Mouse (Mus musculus): ENCODE measurements around the gene Selenbp1.
"Not testable (repeated sequence)": the region's sequence is repeated elsewhere in the genome, so short reads cannot be mapped to it uniquely, and the experiment has no call there.

The Selenbp1 gene

GRCm38 (mm10) chr3:94932809-94933564 is at the start of gene Selenbp1:
Gene Selenbp1, plus strand, starts transcription at chr3:94933056.
- DNase-seq (ENCODE audit: low spot score in 2 of 2): peak; percentile 74 to 76

GRCm38 (mm10) chr3:94886316-94887224 is 46.3 kb upstream of the Selenbp1 start, which contains the start of gene Psmb4:
Gene Psmb4, minus strand, starts transcription at chr3:94886961.
- peak; percentile 58 to 74 for DNase-seq (ENCODE audit: low spot score in 2 of 2)

- DNase-seq (ENCODE audit: low spot score in 2 of 2): peak in 1 of 2 experiments; percentile 17
These were observed 44.3 kb upstream of the Selenbp1 start for GRCm38 (mm10) chr3:94888595-94888994.

- DNase-seq (ENCODE audit: low spot score in 2 of 2): no peak
These were observed 38.8 kb upstream of the Selenbp1 start for GRCm38 (mm10) chr3:94894076-94894475.

- DNase-seq (ENCODE audit: low spot score in 2 of 2): peak in 1 of 2 experiments; percentile 52
These were observed 30.1 kb upstream of the Selenbp1 start for GRCm38 (mm10) chr3:94902747-94903146.

- not testable (repeated sequence) for DNase-seq (ENCODE audit: low spot score in 2 of 2)
These were observed 28.1 kb upstream of the Selenbp1 start for GRCm38 (mm10) chr3:94904759-94905158.

- no peak for DNase-seq (ENCODE audit: low spot score in 2 of 2)
These were observed 26.4 kb upstream of the Selenbp1 start for GRCm38 (mm10) chr3:94906482-94906881.

GRCm38 (mm10) chr3:94911050-94911693 is 21.7 kb upstream of the Selenbp1 start:
- no peak for DNase-seq (ENCODE audit: low spot score in 2 of 2)

GRCm38 (mm10) chr3:94913801-94914200 is 19.1 kb upstream of the Selenbp1 start:
- DNase-seq (ENCODE audit: low spot score in 2 of 2): no peak

- DNase-seq (ENCODE audit: low spot score in 2 of 2): no peak
These were observed 16.7 kb upstream of the Selenbp1 start for GRCm38 (mm10) chr3:94915903-94916741.

- peak; percentile 33 to 42 for DNase-seq (ENCODE audit: low spot score in 2 of 2)
These were observed 15.0 kb upstream of the Selenbp1 start for GRCm38 (mm10) chr3:94917816-94918361.

GRCm38 (mm10) chr3:94918845-94919244 is 14.0 kb upstream of the Selenbp1 start:
- DNase-seq (ENCODE audit: low spot score in 2 of 2): no peak

- DNase-seq (ENCODE audit: low spot score in 2 of 2): no peak
These were observed 11.8 kb upstream of the Selenbp1 start for GRCm38 (mm10) chr3:94921104-94921503.

GRCm38 (mm10) chr3:94922333-94922732 is 10.5 kb upstream of the Selenbp1 start:
- DNase-seq (ENCODE audit: low spot score in 2 of 2): no peak

GRCm38 (mm10) chr3:94924688-94925087 is 8.2 kb upstream of the Selenbp1 start:
- no peak for DNase-seq (ENCODE audit: low spot score in 2 of 2)

GRCm38 (mm10) chr3:94926301-94926736 is 6.5 kb upstream of the Selenbp1 start:
- not testable (repeated sequence) for DNase-seq (ENCODE audit: low spot score in 2 of 2)

- not testable (repeated sequence) for DNase-seq (ENCODE audit: low spot score in 2 of 2)
These were observed 3.9 kb upstream of the Selenbp1 start for GRCm38 (mm10) chr3:94928979-94929378.

GRCm38 (mm10) chr3:94930386-94931266 is 2.2 kb upstream of the Selenbp1 start:
- not testable (repeated sequence) for DNase-seq (ENCODE audit: low spot score in 2 of 2)

GRCm38 (mm10) chr3:94931427-94932082 is 1.3 kb upstream of the Selenbp1 start:
- not testable (repeated sequence) for DNase-seq (ENCODE audit: low spot score in 2 of 2)
